Mouse (Mus musculus): Measurements from ENCODE around the gene Mpp3.
A peak's percentile ranks its signal among the peaks of the same experiment; 100 is the strongest.

Mpp3 gene

GRCm38 (mm10) chr11:101976949-101977348 lies 51.3 kb downstream of the Mpp3 start:
- DNase-seq (ENCODE audit: low read depth, low spot score), result no peak

- DNase-seq (ENCODE audit: low read depth, low spot score), result no peak
Observed at GRCm38 (mm10) chr11:101974923-101975322, 53.3 kb downstream of the Mpp3 start.

GRCm38 (mm10) chr11:101974181-101974580 lies 54.1 kb downstream of the Mpp3 start:
- no peak for DNase-seq (ENCODE audit: low read depth, low spot score)

GRCm38 (mm10) chr11:101973496-101973895 lies 54.8 kb downstream of the Mpp3 start:
- DNase-seq (ENCODE audit: low read depth, low spot score), result no peak

- no peak for DNase-seq (ENCODE audit: low read depth, low spot score)
Observed at GRCm38 (mm10) chr11:101972651-101973050, 55.6 kb downstream of the Mpp3 start.

GRCm38 (mm10) chr11:101972097-101972496 lies 56.2 kb downstream of the Mpp3 start:
- no peak for DNase-seq (ENCODE audit: low read depth, low spot score)

- DNase-seq (ENCODE audit: low read depth, low spot score), result no peak
Observed at GRCm38 (mm10) chr11:101971410-101971809, 56.9 kb downstream of the Mpp3 start.

GRCm38 (mm10) chr11:101969835-101970234 lies 58.4 kb downstream of the Mpp3 start:
- DNase-seq (ENCODE audit: low read depth, low spot score), result no peak

GRCm38 (mm10) chr11:101968791-101969190 lies 59.5 kb downstream of the Mpp3 start:
- DNase-seq (ENCODE audit: low read depth, low spot score), result peak; percentile 36

- no peak for DNase-seq (ENCODE audit: low read depth, low spot score)
Observed at GRCm38 (mm10) chr11:101968311-101968710, 60.0 kb downstream of the Mpp3 start.

GRCm38 (mm10) chr11:101966965-101967614 lies 61.2 kb downstream of the Mpp3 start, which contains the start of gene Sost:
TSS of gene Sost (minus strand) at chr11:101967015.
- DNase-seq (ENCODE audit: low read depth, low spot score), result no peak

- DNase-seq (ENCODE audit: low read depth, low spot score), result no peak
Observed at GRCm38 (mm10) chr11:101965553-101965952, 62.7 kb downstream of the Mpp3 start.

- no peak for DNase-seq (ENCODE audit: low read depth, low spot score)
Observed at GRCm38 (mm10) chr11:101964647-101965046, 63.6 kb downstream of the Mpp3 start.

GRCm38 (mm10) chr11:101963473-101964291 lies 64.6 kb downstream of the Mpp3 start:
- DNase-seq (ENCODE audit: low read depth, low spot score), result no peak

- no peak for DNase-seq (ENCODE audit: low read depth, low spot score)
Observed at GRCm38 (mm10) chr11:101963043-101963442, 65.2 kb downstream of the Mpp3 start.

GRCm38 (mm10) chr11:101957476-101957875 lies 70.8 kb downstream of the Mpp3 start:
- no peak for DNase-seq (ENCODE audit: low read depth, low spot score)

GRCm38 (mm10) chr11:101953441-101953840 lies 74.8 kb downstream of the Mpp3 start:
- no peak for DNase-seq (ENCODE audit: low read depth, low spot score)

- DNase-seq (ENCODE audit: low read depth, low spot score), result no peak
Observed at GRCm38 (mm10) chr11:101952541-101953341, 75.5 kb downstream of the Mpp3 start.

GRCm38 (mm10) chr11:101950021-101950420 lies 78.2 kb downstream of the Mpp3 start:
- no peak for DNase-seq (ENCODE audit: low read depth, low spot score)

Data from c-Kit-negative CD71-positive TER-119-positive erythroid progenitor cells, embryonic 14.5 days (primary cell).